Mouse (Mus musculus): ENCODE data around the gene Ddi2. TPM values are rescaled to one million over a fixed set of nuclear protein-coding genes. Genes with fewer than 3 reads are reported as not detected.

The Ddi2 gene
- polyA plus RNA-seq, 1 experiment from 2014 or later, result 11.9 TPM

GRCm38 (mm10) chr4:141651286-141651685 is 71.9 kb downstream of the Ddi2 start:
- Histone ChIP-seq H3K27me3 (replicated peaks) (no peaks in the 10 kb centered on the region), H3K27ac (replicated peaks) (no peak overlapping the region), H3K4me1 (peaks cover 22% of the 10 kb centered on the region), H3K4me3 (replicated peaks) (no peak overlapping the region), H3K9me3 (replicated peaks) (no peaks in the 10 kb centered on the region), H3K36me3 (peaks cover 14% of the 10 kb centered on the region), H3K4me2 (no peak overlapping the region), H3K9ac (replicated peaks) (no peak overlapping the region)
- WGBS, result 87% methylated on average over 6 of the region's 6 CpGs
- ATAC-seq (ENCODE audit: low FRiP score), result no peak

GRCm38 (mm10) chr4:141649244-141649643 is 74.0 kb downstream of the Ddi2 start:
- 68% methylated on average over 6 of the region's 6 CpGs for WGBS
- 0 out of 2 replicates have a peak overlapping the region, but pooled peaks have one; percentile 15 for H3K4me2 ChIP-seq
- no peak overlapping the region for H3K4me3 ChIP-seq (replicated peaks)
- ATAC-seq (ENCODE audit: low FRiP score), result peak; percentile 33; the same call in 1 of the 2 replicates
- H3K9me3 ChIP-seq (replicated peaks), result no peaks in the 10 kb centered on the region
- peak overlapping the region; percentile 63 for H3K27ac ChIP-seq (replicated peaks)
- no peaks in the 10 kb centered on the region for H3K27me3 ChIP-seq (replicated peaks)
- peaks cover 14% of the 10 kb centered on the region for H3K36me3 ChIP-seq
- peaks cover 21% of the 10 kb centered on the region for H3K4me1 ChIP-seq
- no peak overlapping the region for H3K9ac ChIP-seq (replicated peaks)

- H3K9me3 ChIP-seq (replicated peaks), result no peaks in the 10 kb centered on the region
- H3K36me3 ChIP-seq, result peaks cover 14% of the 10 kb centered on the region
- WGBS, result 82% methylated on average over 5 of the region's 5 CpGs
- peak overlapping the region; percentile 63; the same call in 1 of the 2 replicates for H3K27ac ChIP-seq (replicated peaks)
- no peaks in the 10 kb centered on the region for H3K27me3 ChIP-seq (replicated peaks)
- H3K9ac ChIP-seq (replicated peaks), result no peak overlapping the region
- H3K4me3 ChIP-seq (replicated peaks), result no peak overlapping the region
- no peak for ATAC-seq (ENCODE audit: low FRiP score)
- H3K4me2 ChIP-seq, result no peak overlapping the region
- H3K4me1 ChIP-seq, result peaks cover 28% of the 10 kb centered on the region
Measured at GRCm38 (mm10) chr4:141648262-141648661, 75.0 kb downstream of the Ddi2 start.

DNA sequence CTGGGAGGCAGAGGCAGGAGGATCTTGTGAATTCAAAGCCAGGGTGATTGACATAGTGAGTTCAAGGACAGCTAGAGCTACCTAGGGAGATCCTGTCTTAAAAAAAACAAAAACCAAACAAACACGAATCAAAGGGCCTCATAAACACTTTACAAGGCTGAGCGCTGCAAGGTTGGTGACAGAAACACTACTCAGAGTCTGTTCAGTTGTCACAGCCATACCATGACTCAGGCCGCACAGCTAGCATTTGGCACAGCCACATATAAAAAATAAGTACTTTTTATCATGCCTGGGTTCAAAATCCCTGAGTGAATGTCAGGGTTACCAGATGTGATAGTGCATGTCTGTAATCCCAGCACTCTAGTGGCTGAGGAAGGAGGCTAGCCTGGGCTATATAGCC is 76.0 kb downstream of the Ddi2 start:
- Histone ChIP-seq H3K9ac (replicated peaks) (no peak overlapping the region), H3K4me2 (no peak overlapping the region), H3K4me1 (peaks cover 32% of the 10 kb centered on the region), H3K36me3 (peaks cover 15% of the 10 kb centered on the region), H3K9me3 (replicated peaks) (no peaks in the 10 kb centered on the region), H3K27me3 (replicated peaks) (no peaks in the 10 kb centered on the region), H3K27ac (replicated peaks) (no peak overlapping the region), H3K4me3 (replicated peaks) (no peak overlapping the region)
- no peak for ATAC-seq (ENCODE audit: low FRiP score)
- 94% methylated on average over 3 of the region's 3 CpGs for WGBS

- Histone ChIP-seq H3K9ac (replicated peaks) (no peak overlapping the region), H3K4me1 (peaks cover 32% of the 10 kb centered on the region)
- WGBS, result 93% methylated on average over 8 of the region's 8 CpGs
Measured at GRCm38 (mm10) chr4:141645988-141646387, 77.2 kb downstream of the Ddi2 start.

GRCm38 (mm10) chr4:141643118-141643855 is 79.9 kb downstream of the Ddi2 start:
- WGBS, result 30% methylated on average over 7 of the region's 7 CpGs
- H3K4me2 ChIP-seq, result no peak overlapping the region
- H3K27me3 ChIP-seq (replicated peaks), result no peaks in the 10 kb centered on the region

More at GRCm38 (mm10) chr4:141645988-141646387, 77.2 kb downstream of the Ddi2 start:
- H3K27me3 ChIP-seq (replicated peaks), result no peaks in the 10 kb centered on the region
- H3K4me3 ChIP-seq (replicated peaks), result no peak overlapping the region
- no peak for ATAC-seq (ENCODE audit: low FRiP score)
- H3K36me3 ChIP-seq, result peaks cover 19% of the 10 kb centered on the region
- no peak overlapping the region for H3K4me2 ChIP-seq
- H3K27ac ChIP-seq (replicated peaks), result no peak overlapping the region
- H3K9me3 ChIP-seq (replicated peaks), result no peaks in the 10 kb centered on the region

DNA sequence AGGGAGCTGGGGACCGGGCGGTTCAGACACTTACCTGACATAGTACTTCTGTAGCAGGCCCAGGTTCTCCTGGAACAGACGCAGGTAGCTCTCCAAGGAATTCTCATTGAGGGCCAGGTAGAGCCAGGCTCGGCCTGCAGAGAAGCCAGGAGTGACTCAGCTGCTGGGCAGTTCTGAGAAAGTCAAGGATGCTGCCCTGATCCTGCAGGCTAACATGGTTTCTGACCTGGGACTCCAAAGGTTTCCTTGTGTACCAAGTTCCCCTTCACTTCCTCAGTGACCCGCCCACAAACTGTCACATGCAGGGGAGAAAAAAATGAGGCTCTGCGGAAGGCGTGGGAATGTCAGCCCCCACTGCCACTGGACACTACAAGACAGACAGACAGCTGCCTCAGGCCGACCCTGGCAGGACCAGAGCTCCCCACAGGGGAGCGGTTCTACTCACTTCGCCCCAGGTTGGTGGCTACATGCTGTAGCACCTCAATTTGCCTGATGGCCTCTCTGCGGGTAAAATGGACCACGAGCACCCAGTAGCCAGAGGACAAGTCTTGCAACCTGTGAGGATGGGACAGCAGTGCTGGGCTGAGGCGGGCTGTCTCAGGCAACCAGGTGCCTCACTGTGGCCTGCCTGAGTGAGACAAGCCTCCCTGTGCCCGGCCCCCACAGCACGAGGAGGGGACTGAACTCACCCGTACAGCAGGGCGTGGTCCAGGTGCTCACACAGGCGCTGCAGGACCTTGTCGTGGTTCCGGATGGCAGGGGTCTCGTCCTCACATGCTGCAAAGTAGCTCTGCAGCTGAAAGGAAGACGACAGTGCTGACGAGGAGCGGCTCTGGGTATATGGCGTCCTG is 81.0 kb downstream of the Ddi2 start:
- Histone ChIP-seq H3K9me3 (replicated peaks) (no peaks in the 10 kb centered on the region), H3K36me3 (peaks cover 44% of the 10 kb centered on the region), H3K4me3 (replicated peaks) (no peak overlapping the region), H3K9ac (replicated peaks) (no peak overlapping the region), H3K4me1 (peaks cover 16% of the 10 kb centered on the region), H3K27me3 (replicated peaks) (no peaks in the 10 kb centered on the region), H3K4me2 (no peak overlapping the region), H3K27ac (replicated peaks) (peak overlapping the region; percentile 60; the same call in 1 of the 2 replicates)
- WGBS, result 92% methylated on average over 25 of the region's 25 CpGs
- no peak for ATAC-seq (ENCODE audit: low FRiP score)

More at GRCm38 (mm10) chr4:141643118-141643855, 79.9 kb downstream of the Ddi2 start:
- ATAC-seq (ENCODE audit: low FRiP score), result peak; percentile 72
- no peak overlapping the region for H3K9ac ChIP-seq (replicated peaks)
- H3K27ac ChIP-seq (replicated peaks), result peak overlapping the region; percentile 82
- H3K4me1 ChIP-seq, result peaks cover 18% of the 10 kb centered on the region
- no peaks in the 10 kb centered on the region for H3K9me3 ChIP-seq (replicated peaks)
- peaks cover 34% of the 10 kb centered on the region for H3K36me3 ChIP-seq
- H3K4me3 ChIP-seq (replicated peaks), result no peak overlapping the region

- WGBS, result 92% methylated on average over 7 of the region's 7 CpGs
- Histone ChIP-seq H3K4me2 (no peak overlapping the region), H3K4me1 (peaks cover 16% of the 10 kb centered on the region), H3K36me3 (peaks cover 51% of the 10 kb centered on the region), H3K27ac (replicated peaks) (no peak overlapping the region; the same call in 1 of the 2 replicates), H3K9ac (replicated peaks) (no peak overlapping the region), H3K27me3 (replicated peaks) (no peaks in the 10 kb centered on the region), H3K4me3 (replicated peaks) (no peak overlapping the region), H3K9me3 (replicated peaks) (no peaks in the 10 kb centered on the region)
- ATAC-seq (ENCODE audit: low FRiP score), result no peak
Measured at GRCm38 (mm10) chr4:141641353-141641771, 81.9 kb downstream of the Ddi2 start.

- Histone ChIP-seq H3K36me3 (peaks cover 62% of the 10 kb centered on the region), H3K4me2 (no peak overlapping the region), H3K27ac (replicated peaks) (no peak overlapping the region), H3K4me3 (replicated peaks) (no peak overlapping the region), H3K9me3 (replicated peaks) (no peaks in the 10 kb centered on the region), H3K9ac (replicated peaks) (no peak overlapping the region), H3K4me1 (peaks cover 16% of the 10 kb centered on the region), H3K27me3 (replicated peaks) (no peaks in the 10 kb centered on the region)
- 71% methylated on average over 11 of the region's 11 CpGs for WGBS
- no peak for ATAC-seq (ENCODE audit: low FRiP score)
Measured at GRCm38 (mm10) chr4:141639474-141639873, 83.7 kb downstream of the Ddi2 start.

DNA sequence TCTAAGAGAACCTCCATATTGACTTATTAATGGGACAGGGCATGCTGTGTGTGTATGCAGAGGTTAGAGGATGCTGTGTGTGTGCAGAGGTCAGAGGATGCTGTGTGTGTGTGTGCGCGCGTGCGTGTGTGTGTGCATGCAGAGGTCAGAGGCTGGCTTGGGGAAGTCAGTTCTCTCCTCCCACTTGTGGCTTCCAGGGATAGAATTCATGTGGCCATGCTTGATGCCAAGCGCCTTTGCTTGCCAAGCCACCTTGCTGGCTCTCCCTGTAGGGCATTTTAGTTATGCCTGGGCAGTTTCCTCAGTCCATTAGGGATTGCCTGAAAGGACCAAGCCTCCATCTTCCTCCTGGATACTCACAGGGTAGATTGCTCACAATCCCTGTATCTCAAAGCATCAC is 86.5 kb downstream of the Ddi2 start:
- H3K4me3 ChIP-seq (replicated peaks), result no peak overlapping the region
- no peak overlapping the region for H3K4me2 ChIP-seq
- H3K9ac ChIP-seq (replicated peaks), result no peak overlapping the region
- peaks cover 76% of the 10 kb centered on the region for H3K36me3 ChIP-seq
- H3K4me1 ChIP-seq, result no peaks in the 10 kb centered on the region
- H3K9me3 ChIP-seq (replicated peaks), result no peaks in the 10 kb centered on the region
- H3K27ac ChIP-seq (replicated peaks), result no peak overlapping the region
- 95% methylated on average over 5 of the region's 5 CpGs for WGBS
- no peaks in the 10 kb centered on the region for H3K27me3 ChIP-seq (replicated peaks)
- no peak for ATAC-seq (ENCODE audit: low FRiP score)

GRCm38 (mm10) chr4:141635991-141636390 is 87.2 kb downstream of the Ddi2 start:
- Histone ChIP-seq H3K27me3 (replicated peaks) (no peaks in the 10 kb centered on the region), H3K36me3 (peaks cover 76% of the 10 kb centered on the region), H3K4me2 (no peak overlapping the region), H3K9ac (replicated peaks) (no peak overlapping the region), H3K4me1 (no peaks in the 10 kb centered on the region), H3K9me3 (replicated peaks) (no peaks in the 10 kb centered on the region), H3K4me3 (replicated peaks) (no peak overlapping the region), H3K27ac (replicated peaks) (no peak overlapping the region)
- ATAC-seq (ENCODE audit: low FRiP score), result no peak
- WGBS, result 91% methylated on average over 9 of the region's 9 CpGs
